Mouse (Mus musculus): ENCODE measurements around the gene Kbtbd8.

GRCm38 (mm10) chr6:95094695-95095094, 22.3 kb upstream of the Kbtbd8 start:
- TF ChIP-seq GATA1 (IDR thresholded peaks at IDR 0.05; ENCODE audit: borderline replicate concordance, low read length) (no peak), CTCF (IDR thresholded peaks at IDR 0.05; ENCODE audit: low read depth, low read length) (no peak)

Data from G1E (cell line).